Mouse (Mus musculus) embryonic fibroblast, embryonic 13.5 days (primary cell): ENCODE data around the gene Agap1. TPM values are rescaled to one million over a fixed set of nuclear protein-coding genes. Genes with fewer than 3 reads are reported as not detected.

Source experiments
- H3K27ac ChIP-seq: 2 replicates; pipeline ENCODE4 v1.5.1; 2012; ENCODE audit warnings: low read length, control low read depth, inconsistent platforms; ENCODE audit not compliant: insufficient read depth
- H3K4me1 ChIP-seq: 2 replicates; pipeline ENCODE4 v1.6.1; 2011; ENCODE audit warnings: low read length; ENCODE audit not compliant: control insufficient read depth, insufficient read depth
- H3K4me3 ChIP-seq: 2 replicates; pipeline ENCODE4 v1.5.1; 2011; ENCODE audit warnings: mild to moderate bottlenecking, control low read depth, low read length; ENCODE audit not compliant: insufficient read depth
- CTCF ChIP-seq: IDR thresholded peaks from 2 replicates; pipeline ENCODE4 v1.5.1; 2011; ENCODE audit warnings: mild to moderate bottlenecking, control low read depth, low read length, moderate library complexity, borderline replicate concordance; ENCODE audit not compliant: insufficient read depth
- POLR2A ChIP-seq: IDR thresholded peaks from 2 replicates; pipeline ENCODE4 v1.6.1; 2011; ENCODE audit warnings: low read depth, mild to moderate bottlenecking, control low read depth, low read length, moderate library complexity
- polyA plus RNA-seq: library from polyadenylated mRNA; stranded (reverse); fragments of >200 nt; gene quantifications from 2 replicates; pipeline ENCODE4 v1.2.4, GENCODE M21; 2011; ENCODE audit warnings: low read depth; ENCODE audit not compliant: missing spikeins, insufficient read length

Agap1 gene
- polyA plus RNA-seq: 21.4 and 32.1 TPM in 2 replicates

DNA sequence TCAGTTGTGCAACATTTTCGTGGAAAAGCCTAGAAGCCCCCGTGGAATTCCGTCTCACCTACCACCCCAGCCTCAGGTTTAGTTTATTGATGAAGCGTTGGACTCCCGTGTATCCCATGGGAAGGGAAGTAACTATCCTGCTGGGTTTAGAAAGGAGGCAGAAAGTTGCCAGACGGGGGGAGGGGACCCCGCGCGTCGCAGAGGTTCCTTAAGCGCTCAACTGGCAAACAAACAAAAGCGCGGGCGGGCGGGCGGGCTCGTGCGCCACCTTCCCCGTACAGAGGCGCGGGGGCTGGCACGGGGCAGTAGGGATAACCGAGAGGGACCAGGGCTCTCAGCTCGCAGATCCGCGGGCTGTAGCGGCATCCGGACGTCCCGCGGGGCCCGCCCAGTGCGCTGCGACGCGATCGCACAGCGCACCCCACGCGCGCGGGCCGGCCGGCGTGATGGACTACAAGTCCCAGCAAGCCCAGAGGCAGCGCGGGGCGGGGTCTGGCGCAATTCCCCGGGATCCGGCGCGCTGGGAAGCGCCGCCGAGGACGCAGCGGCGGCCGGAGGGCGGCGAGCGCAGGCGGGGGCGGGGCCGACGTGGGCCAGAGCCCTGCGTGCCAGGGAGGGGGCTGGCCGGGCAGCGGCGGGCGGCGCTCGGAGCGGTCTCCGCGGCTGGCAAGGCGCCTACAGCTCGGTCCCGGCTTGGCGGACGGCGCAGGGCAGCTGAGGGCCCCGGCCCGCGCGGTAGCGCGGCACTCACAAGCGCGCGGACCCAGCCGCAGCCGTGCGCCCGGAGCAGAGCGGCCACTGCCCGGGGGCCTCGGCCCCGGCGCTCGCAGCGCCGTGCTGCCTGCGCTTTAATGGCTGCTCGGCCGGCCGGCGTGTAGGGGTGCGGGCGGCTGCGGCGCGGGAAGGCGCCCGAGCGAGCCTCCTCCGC, at the start of gene Agap1:
Gene Agap1 (plus strand): TSS at position 611 of the 928 bp plus-strand sequence.
- TF ChIP-seq POLR2A: peak; percentile 63
- no peak for TF ChIP-seq CTCF
- peak within 1 kb of the TSS; percentile 71 for H3K4me3 ChIP-seq
- no peaks in the 10 kb centered on the region for H3K4me1 ChIP-seq
- H3K27ac ChIP-seq: peak within 1 kb of the TSS; percentile 83

DNA sequence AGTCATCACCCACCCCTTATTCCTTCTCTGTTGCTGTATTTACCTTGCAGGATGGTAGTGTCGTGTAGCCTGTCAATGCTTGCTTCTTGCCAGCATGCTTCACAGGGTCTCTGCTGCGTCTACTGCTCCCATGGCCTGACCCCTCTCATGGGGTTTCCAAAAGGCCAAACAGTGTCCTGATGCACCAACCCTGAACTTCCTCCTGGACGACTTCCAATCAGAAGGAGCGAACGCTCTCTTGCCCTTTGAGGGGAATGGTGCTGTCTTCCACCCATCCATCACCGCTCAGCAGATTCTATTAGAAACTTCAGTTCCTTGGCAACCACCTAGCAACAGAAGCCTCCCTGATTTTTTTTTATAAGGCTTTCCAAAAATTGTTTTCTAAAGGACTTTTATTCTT, 48.6 kb upstream of the Agap1 start:
- Histone ChIP-seq H3K4me3 (no peak overlapping the region), H3K27ac (no peak overlapping the region), H3K4me1 (no peaks in the 10 kb centered on the region)
- TF ChIP-seq POLR2A (no peak), CTCF (no peak)

DNA sequence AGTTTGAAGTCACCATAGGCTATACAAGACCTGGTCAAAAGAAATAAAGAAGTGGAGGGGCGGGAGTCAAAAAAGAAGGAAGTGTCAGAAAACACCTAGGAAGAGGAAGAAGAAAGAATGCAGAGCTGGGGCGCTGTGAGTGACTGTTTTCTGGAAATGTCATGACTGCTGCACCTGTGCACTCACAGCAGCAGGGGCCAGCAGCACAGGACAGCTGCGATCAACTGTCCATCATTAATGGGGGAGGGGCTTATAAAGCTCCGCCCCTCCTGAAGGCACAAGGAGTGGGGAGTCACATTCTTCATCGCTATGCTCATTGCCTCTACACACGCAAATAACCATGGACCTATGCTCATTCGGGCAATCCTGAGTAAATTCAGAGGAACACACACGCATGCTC, 46.6 kb upstream of the Agap1 start:
- no peaks in the 10 kb centered on the region for H3K4me1 ChIP-seq

DNA sequence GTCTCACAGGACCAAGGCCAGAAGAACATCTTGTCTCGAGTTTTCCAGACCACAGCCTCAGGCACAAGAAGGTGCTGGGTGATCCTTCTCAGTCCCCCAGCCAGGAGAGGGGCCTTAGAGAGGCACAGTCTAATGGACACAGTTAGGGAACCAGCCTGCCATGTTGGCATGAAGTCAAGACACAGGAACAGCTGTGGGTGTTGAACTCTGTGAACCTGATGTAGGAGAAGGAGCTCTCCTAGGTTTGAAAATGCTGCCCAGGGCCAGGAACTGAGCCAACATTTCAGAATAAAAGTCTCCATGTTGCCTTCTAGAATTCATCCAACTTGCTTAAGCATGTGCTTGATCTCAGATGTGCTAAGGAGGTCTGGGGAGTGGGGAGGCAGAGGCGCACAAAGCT, 41.5 kb upstream of the Agap1 start:
- H3K4me3 ChIP-seq: no peak overlapping the region
- no peak for TF ChIP-seq CTCF
- no peak for TF ChIP-seq POLR2A

More for the DNA sequence above, 46.6 kb upstream of the Agap1 start:
- TF ChIP-seq POLR2A (no peak), CTCF (no peak)
- no peak overlapping the region for H3K4me3 ChIP-seq
- no peak overlapping the region for H3K27ac ChIP-seq

DNA sequence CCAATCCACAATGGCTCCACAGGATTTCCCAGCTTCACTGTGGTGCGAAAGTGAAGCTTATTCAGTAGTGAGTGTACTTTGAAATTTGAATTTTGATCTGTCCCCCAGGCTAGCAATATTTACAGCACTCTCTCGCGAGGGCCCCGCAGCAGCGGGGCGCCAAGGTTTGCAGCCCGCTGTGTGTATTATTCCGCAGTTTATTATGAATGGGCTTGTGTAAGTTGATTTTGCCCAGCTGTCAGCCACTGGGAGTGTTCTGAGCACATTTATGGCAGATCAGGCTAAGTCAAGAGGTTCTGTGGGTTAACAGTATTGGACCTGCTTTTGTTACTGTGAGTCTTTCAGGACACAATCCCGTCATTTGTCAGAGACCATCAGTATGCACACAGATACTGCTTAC, 40.0 kb upstream of the Agap1 start:
- TF ChIP-seq CTCF (no peak), POLR2A (no peak)
- Histone ChIP-seq H3K4me3 (no peak overlapping the region), H3K27ac (no peak overlapping the region), H3K4me1 (no peaks in the 10 kb centered on the region)

More for the DNA sequence above, 41.5 kb upstream of the Agap1 start:
- H3K4me1 ChIP-seq: no peaks in the 10 kb centered on the region
- no peak overlapping the region for H3K27ac ChIP-seq

DNA sequence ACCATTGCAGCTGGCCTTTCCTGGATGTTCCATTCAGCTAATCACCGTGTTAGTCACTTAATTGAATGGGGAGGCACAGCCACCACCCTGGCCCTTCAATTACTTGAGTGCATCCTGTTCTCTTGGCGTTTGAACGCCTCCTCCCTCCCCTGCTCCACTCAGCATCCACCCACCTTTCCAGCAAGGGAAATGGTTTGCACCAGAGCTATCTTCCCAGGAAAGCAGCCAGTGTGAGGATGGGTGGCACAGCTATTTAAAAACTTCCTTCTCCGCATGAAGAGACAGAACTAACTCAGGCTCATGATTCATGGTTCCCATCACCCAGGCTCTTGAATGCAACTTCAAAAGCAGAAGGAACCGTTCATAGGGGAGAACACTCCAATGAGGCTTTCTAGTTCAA, 37.7 kb upstream of the Agap1 start:
- no peak overlapping the region for H3K4me3 ChIP-seq
- H3K27ac ChIP-seq: no peak overlapping the region
- no peaks in the 10 kb centered on the region for H3K4me1 ChIP-seq
- TF ChIP-seq POLR2A: no peak
- no peak for TF ChIP-seq CTCF

DNA sequence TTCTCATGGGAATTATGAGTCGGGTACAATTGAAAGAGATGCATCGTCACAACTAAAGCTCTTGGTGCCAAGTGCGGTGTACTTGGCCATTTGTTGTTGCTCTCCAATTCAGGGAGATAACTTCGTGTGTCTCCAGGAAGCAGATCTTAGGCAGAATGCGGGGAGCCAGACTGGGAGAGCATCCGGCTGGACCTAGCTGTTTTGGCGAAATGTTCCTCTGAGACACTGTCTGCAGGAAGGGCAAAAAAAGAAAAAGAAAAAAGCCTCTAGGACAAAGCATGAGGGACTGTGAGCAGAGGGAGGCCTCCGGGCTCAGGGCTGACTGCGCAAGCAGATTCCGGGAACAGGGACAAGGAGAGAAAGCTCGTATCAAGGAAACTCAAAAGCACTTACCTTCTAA, 34.0 kb upstream of the Agap1 start:
- H3K27ac ChIP-seq: no peak overlapping the region
- TF ChIP-seq POLR2A (no peak), CTCF (no peak)
- H3K4me1 ChIP-seq: no peaks in the 10 kb centered on the region
- no peak overlapping the region for H3K4me3 ChIP-seq

DNA sequence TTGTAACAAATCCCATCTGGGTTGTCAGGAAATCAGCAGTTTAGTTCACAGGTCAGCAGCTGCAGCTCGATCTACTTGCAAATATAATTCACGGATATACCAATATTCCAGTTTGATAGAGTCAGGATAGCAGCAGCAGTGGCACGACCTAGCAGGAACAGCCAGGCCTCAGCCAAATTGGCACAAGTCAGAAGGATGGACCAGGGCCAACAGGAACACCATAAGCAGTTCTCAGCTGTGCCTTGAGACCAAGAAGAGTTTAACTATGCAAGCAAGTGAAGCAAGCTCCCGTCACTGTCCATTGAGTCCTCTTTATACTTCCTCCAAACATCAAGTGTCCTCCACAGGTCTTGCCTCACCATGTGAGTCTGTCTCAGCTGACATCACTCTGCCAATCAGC, 33.2 kb upstream of the Agap1 start:
- H3K27ac ChIP-seq: no peak overlapping the region
- TF ChIP-seq CTCF (no peak), POLR2A (no peak)
- no peaks in the 10 kb centered on the region for H3K4me1 ChIP-seq
- no peak overlapping the region for H3K4me3 ChIP-seq

DNA sequence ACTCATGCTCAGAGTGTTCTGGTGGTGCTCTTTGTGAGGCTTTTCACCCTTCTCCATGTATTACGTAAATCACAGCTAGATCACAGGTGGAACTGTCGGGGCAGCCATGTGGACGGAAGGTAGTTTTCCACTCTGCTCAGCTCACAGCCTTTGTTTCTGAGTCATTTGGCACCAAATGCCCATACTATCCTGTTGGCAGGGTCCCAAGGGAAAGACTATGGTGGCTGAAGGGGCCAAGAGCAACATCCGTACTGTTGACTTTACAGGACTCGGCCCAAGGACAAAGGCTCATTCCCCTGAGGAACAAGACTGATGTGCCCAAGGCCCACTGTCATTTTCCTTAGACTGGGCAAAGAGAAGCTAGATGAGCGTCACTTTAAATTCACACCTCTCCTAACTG, 30.0 kb upstream of the Agap1 start:
- Histone ChIP-seq H3K4me1 (no peaks in the 10 kb centered on the region), H3K27ac (no peak overlapping the region), H3K4me3 (no peak overlapping the region)
- TF ChIP-seq CTCF: no peak
- no peak for TF ChIP-seq POLR2A

DNA sequence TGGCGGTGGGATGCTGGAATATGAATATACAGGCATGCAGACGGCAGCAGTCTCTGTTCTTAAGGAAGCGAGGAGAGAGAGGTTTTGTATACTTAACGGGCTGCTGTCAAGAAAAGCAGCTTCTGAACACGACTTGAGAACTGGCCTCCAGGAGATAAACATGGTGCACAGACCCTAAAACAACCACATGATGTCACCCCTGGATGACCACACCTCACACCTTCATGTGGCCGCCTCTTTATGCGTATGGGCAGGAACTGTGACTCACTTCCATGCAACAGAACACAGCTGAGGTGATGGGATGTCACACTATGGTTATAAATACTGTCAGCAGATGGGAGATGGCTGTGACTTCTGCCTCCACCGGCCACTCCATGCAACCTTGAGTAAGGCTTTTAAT, 28.5 kb upstream of the Agap1 start:
- Histone ChIP-seq H3K4me1 (no peaks in the 10 kb centered on the region), H3K4me3 (no peak overlapping the region), H3K27ac (no peak overlapping the region)
- no peak for TF ChIP-seq CTCF
- no peak for TF ChIP-seq POLR2A

DNA sequence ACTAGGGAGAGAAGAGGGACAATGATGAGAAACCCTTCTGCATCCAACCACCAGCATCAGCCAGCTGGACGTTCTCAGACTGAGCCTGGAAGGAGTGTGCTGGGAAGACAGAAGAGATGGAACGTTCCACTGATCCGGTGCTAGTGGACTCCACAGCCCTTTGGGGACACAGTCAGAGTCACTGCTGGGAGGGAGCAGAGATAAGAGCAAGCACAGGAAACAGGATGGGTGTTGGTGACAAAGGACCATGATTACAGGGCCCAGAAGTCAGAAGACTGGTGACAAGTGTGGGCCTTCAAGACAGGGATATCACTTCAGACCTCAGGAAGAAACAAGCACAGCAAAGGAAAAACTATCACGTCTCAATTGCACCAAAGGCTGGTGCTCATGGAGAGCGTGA, 25.9 kb upstream of the Agap1 start:
- Histone ChIP-seq H3K4me1 (no peaks in the 10 kb centered on the region), H3K4me3 (no peak overlapping the region), H3K27ac (no peak overlapping the region)
- TF ChIP-seq POLR2A (no peak), CTCF (no peak)
